Mouse (Mus musculus) erythroid progenitor cell, adult 5-6 weeks (primary cell): ENCODE measurements around the gene Anxa1. TPM values are rescaled to one million over a fixed set of nuclear protein-coding genes. Genes with fewer than 3 reads are reported as not detected.

Experiments
- ATAC-seq: replicated peaks from 2 replicates; pipeline ENCODE4 v1.8.0; 2016; ENCODE audit warnings: moderate number of reproducible peaks, mild to moderate bottlenecking, moderate TSS enrichment, inconsistent platforms; ENCODE audit not compliant: poor library complexity, low FRiP score, severe bottlenecking
- total RNA-seq, 2 experiments: library from RNA; stranded (forward) in 1 of 2; stranded (reverse) in 1 of 2; fragments of 150-400 nt in 1 of 2; fragments of 186-747, 209-891 nt in 1 of 2; gene quantifications; 2 replicates each; pipeline versions ENCODE4 v1.2.3 to v1.2.4; 2015 to 2017; ENCODE audit warnings: low replicate concordance in 2 of 2

The Anxa1 gene
- total RNA-seq, 2 experiments from 2014 or later, result 298 to 319 TPM

DNA sequence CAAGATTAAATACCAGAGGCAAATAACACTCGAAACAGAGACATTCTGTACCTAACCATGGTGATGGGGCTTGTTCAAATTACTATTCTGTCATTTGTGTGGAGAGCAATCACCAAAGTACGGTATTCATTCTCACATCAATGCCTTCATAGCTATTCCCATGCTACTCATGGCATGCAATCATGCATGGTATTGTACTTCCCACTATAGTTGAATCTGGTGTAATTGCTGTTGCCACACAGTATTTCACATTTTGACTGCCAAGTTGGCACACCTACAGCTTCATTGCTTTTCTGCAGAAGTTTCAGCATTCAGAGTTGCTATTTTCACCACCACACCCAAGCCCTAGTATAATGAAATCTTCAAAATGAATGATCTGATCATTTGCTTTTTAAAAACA lies 4.4 kb downstream of the Anxa1 start:
- ATAC-seq, result no peak

DNA sequence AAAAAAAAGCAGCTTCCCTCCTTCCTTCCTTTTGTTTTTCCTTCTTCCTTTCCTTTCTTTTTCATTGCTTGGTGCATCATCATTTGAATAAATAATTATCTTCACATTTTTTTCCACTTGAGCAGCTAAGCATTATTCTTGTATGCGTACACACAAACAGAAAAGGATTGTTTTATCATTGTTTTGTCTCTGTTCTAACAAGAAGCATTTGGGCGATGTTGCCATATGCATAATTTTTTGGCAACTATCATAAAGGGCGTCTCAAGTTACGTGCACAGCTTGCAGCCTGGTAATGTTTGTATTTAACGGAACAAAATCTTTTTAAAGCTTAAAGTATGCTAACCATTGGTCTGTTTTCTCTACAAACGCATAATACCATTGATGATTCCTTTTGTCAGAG lies 5.1 kb downstream of the Anxa1 start:
- ATAC-seq, result no peak

DNA sequence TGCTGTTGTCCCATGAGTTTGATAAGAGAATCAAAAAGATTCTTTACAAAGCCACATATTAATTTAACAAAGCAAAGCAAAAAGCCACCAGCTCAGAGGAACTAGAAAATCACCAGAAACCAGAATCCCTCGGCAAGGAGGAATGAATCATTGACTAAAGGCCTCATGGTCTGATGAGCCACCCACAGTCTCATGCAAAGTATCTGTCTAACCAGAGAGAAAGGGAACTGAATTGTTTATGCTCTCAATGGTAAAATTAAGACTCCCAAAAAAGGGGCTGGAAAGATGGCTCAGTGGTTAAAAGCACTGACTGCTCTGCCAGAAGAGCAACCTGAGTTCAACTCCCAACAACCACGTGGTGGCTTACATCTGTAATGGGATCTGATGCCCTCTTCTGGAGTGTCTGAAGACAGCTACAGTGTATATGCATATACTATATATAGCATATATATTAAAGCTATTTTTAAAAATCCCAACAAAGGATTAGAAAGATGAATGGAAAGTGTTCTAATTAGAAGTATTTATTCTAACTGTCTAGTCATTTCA lies 9.5 kb downstream of the Anxa1 start:
- no peak for ATAC-seq

DNA sequence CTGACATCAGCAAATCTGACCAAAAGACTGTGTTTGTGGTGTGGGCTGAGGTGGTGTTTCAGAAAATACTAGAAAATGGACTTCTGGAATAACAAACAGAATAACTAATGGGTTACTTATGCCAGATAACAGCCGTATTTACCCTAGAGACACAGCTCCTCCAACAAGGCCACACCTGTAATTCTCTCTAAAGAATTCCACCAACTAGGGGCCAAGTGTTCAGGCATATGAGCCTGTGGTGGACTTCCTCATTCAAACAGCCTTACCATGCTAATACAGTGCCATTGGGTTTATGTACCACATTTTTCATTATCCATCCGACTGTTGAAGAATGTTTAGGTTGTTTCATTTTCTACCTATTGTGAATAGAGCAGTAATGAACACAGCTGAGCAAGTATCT lies 20.6 kb downstream of the Anxa1 start:
- no peak for ATAC-seq

DNA sequence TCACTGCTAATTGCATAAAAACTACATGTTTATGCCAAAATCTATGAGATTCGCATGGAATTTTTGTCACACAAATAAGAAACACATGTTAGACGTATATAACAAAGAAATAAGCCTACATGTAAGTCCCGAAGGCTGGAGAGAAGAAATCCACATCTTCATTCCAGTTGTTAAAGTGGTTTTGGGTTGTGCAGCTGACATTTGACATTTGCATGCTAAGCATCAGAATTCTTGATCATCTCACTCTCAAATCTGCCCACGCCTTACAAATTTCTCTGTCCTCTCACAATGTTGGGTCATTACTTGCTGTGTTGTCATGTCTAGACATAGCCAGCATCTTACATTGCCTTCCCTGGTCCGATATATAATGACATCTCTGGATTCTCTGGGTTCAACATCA lies 24.2 kb downstream of the Anxa1 start:
- ATAC-seq, result no peak

DNA sequence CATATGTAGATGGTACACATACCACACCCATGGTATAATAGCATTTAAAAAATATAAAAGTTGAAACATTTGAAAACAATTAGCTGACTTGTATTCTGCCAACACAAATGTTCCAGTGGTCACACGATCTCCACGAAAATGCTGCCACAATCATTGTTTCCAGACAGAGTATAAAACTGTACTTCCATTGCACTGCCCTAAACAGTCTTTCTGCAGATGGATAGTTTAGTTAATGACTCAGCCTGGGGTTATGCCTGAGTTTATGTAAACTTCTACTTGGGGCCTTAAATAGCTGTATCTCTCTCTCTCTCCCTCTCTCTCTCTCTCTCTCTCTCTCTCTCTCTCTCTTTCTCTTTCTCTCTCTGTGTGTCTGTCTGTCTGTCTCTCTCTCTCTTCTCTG lies 24.7 kb downstream of the Anxa1 start:
- no peak for ATAC-seq

DNA sequence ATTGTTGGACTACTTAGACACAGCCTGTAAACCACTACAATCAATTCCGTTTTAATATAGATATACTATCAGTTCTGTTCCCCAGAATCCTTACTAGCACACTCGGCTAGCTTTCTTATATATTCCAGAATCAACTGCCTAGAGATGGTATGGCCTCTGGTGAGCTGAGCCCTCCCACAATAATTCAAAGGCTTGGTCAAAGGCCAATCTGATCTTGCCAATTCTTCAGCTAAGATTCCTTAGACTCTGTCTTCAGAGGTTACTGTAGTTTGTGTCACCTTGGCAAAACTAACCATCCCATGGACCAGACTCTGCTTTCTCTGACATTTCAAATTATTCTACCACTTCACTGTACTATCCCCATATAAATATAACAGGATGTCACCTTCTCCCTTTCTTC lies 25.4 kb downstream of the Anxa1 start:
- ATAC-seq, result no peak

DNA sequence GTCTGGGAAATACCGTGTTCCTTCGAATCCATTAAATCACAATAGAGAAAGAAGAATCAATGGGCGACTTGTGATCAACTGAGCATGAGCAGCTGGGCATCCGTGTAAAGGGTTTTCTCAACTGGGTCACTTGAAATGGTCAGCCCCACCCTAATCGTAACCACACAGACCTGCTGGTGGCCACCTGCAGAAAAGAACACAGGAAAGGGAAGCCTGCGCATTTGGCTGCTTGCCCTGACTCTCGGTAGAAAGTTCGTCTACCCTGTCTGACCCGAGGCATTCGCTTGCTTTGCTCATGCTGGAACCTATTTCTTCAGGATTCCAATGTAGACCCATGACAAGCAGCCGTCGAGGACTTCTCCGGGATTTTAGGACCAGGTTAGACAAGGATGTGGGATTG lies 25.8 kb downstream of the Anxa1 start:
- ATAC-seq, result no peak

DNA sequence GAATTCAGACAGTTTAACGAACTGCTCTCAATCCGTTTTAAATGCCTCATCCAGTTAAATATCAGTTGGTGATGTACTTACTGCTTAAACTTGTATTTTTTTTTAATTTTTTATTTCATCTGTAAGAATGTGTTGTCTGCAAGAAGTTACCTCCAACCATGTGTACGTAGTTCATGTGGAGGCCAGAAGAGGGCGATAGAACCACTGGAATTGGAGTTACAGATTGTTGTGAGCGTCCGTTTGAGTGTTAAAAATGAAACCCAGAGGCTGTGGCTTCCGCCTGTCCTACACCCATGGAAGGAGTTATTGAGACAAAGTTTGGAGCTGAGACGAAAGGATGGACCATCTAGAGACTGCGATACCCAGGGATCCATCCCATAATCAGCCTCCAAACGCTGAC lies 27.5 kb downstream of the Anxa1 start:
- ATAC-seq, result no peak

DNA sequence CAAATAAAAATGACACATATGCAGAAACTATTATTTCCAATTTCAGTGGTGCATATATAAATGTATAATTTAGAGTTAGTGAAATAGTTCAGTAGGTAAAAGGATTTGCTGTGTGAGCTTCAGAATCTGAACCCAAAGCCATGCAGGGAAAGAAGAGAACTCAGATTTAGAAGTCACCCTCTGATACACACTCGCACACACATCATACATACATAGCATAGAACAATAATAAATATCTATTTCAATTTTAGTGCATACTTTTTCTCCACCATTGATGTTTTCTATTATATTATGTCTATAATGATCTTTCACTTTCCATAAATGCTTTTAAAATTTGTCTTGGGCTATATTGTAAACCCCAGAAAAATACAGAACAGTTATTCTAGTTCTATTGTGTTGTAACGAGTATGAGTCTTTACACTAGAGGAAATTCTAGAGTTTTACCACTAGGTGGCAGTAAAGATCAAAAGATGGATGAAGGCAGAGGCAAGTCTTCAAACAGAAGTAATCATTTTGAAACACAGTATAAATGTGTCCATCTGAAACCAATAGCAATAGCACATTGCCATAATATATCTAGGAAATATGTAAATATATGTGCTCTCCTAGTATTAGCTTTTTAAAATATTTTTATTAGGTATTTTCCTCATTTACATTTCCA lies 28.7 kb downstream of the Anxa1 start:
- ATAC-seq, result 0 out of 2 replicates have a peak, but pooled peaks have one; percentile 63

DNA sequence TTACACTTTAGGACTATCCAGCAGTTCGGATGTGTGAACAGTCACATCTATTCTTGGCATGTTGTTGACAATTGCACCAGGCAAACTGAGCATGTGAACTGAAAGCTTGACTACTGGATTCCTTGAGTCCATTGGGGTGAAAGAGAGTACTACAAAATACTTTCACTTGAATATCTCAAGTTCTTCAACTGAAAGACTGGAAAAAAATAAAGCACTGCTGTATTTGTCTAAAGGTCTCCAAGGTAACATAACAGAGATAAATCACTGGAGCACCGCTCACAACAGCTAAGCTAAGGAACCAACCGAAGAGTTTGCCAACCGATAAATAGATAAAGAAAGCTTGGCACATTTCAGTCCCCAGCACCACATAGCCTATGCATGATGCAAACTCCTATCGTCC lies 32.1 kb downstream of the Anxa1 start:
- ATAC-seq, result no peak

DNA sequence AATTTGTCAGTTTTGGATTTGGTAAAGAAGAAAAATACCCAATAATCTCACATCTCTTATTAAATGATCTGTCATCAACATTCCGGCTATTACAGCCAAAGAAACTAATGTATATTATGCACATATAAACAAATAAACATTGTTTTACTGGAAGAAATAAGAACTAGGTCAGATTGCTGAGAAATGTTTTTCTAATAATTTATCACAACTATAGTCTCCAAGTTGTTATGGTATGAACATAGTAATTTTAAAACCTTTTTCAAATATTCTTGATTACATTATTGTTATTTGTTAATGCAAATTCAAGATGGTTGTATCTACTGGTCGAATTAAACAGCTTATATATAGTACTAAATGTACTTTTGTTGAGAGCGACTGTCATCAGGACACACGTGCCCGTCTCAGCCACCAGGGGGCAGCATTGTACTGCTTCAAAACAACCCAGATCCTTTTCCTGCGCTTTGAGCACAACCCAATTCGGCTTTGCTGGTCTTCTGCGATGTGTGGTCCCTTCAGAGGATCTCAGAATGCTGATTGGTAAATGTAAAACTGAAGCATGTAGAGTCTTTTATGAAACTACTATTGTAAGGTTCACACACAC lies 45.3 kb downstream of the Anxa1 start:
- peak; percentile 70; the same call in 1 of the 2 replicates for ATAC-seq

DNA sequence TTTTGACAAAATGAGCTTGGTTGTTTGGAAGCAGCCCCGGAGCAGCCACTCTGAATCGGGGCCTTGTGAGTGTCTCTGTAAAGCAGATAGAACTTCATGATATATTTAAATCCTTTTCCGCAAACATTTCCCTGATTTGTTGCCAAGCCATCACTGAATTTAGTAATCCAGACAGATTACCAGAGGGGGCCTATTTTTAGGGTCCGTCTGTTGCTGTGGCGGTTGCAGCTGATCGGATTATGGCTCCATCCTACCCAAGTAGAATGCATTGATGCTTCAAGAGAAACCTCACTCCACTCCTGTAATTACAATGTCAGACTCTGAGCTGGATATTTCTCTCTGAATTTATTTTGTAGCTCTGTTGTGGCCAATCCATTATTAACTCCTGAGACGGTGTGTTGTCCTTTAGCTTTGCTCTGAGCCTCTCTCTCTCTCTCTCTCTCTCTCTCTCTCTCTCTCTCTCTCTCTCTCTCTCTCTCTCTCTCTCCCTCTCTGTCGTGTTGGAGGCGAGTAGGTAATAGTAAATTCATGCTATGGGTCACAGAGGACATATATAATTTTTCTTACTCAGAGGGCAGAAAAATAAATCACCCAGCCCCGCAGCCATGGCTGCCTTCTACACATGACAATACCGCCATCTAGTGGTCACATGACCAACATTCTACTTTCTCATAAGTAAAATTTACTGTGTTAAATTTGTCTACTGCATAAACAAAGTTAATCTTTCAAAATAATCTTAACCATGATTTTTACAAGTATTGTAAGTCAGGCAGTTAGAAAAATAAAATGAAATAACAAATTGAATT lies 46.0 kb downstream of the Anxa1 start:
- ATAC-seq, result peak; percentile 81

DNA sequence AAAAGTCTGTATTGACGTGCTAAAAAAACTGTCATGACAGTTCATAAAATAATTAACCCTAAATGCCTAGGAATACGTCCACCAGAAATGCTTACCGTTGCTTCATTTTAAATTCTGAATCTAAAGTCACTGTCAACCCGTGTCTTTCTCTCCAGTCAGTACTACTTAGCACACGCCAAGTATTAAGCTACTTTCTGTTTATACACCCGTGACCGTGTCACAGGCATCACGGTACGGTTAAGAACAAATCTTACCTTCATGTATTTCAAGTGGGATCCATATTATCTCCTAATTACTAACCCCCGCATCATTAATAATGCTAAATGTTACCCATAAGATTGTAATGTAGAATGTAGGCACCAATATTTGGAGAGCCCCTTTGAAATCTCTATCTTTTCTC lies 46.7 kb downstream of the Anxa1 start:
- ATAC-seq, result no peak

Other genes starting within 250 kb of the Anxa1 start
- 31.9 and 62.3 TPM in 2 replicates for gene Aldh1a1, start 101.8 kb upstream of the Anxa1 start, total RNA-seq (2015; ENCODE audit: low replicate concordance)
- gene Aldh1a1, start 101.8 kb upstream of the Anxa1 start, total RNA-seq (2017; ENCODE audit: low replicate concordance), result 114 and 117 TPM in 2 replicates